Mouse (Mus musculus) midbrain, embryonic 11.5 days (tissue): ENCODE measurements around the gene Zfp426. TPM values are rescaled to one million over a fixed set of nuclear protein-coding genes. Genes with fewer than 3 reads are reported as not detected.
A peak's percentile ranks its signal among the peaks of the same experiment; 100 is the strongest.

Source experiments
- ATAC-seq: fragments of 200-750 bp; cut with Nextera tagmentation; 2 replicates; pipeline ENCODE4 v1.8.0; 2017; ENCODE audit warnings: moderate TSS enrichment, moderate library complexity; ENCODE audit not compliant: low FRiP score
- DNase-seq: peaks from one replicate; pipeline ENCODE4 v3.0.0; 2015; ENCODE audit warnings: low spot score; ENCODE audit errors: missing footprints
- H3K27ac ChIP-seq: fragments of 300-500 bp; sonication (generic); 2 replicates; pipeline ENCODE4 v1.5.1; 2014; ENCODE audit warnings: low read depth, low read length
- H3K27me3 ChIP-seq: fragments of 300-500 bp; sonication (generic); 2 replicates; pipeline ENCODE4 v1.6.1; 2014; ENCODE audit warnings: mild to moderate bottlenecking, low read length, moderate library complexity, mixed read lengths; ENCODE audit not compliant: control insufficient read depth, insufficient read depth
- H3K36me3 ChIP-seq: fragments of 300-500 bp; sonication (generic); 2 replicates; pipeline ENCODE4 v1.6.1; 2014; ENCODE audit warnings: mild to moderate bottlenecking, low read length, moderate library complexity, mixed read lengths; ENCODE audit not compliant: control insufficient read depth, insufficient read depth
- H3K4me1 ChIP-seq: fragments of 300-500 bp; sonication (generic); 2 replicates; pipeline ENCODE4 v1.6.1; 2014; ENCODE audit warnings: low read length; ENCODE audit not compliant: control insufficient read depth, insufficient read depth
- H3K4me2 ChIP-seq: fragments of 300-500 bp; sonication (generic); 2 replicates; pipeline ENCODE4 v1.6.1; 2014; ENCODE audit warnings: mild to moderate bottlenecking, moderate library complexity
- H3K4me3 ChIP-seq: fragments of 300-500 bp; sonication (generic); 2 replicates; pipeline ENCODE4 v1.5.1; 2014; ENCODE audit warnings: low read depth, low read length
- H3K9ac ChIP-seq: fragments of 300-500 bp; sonication (generic); 2 replicates; pipeline ENCODE4 v1.6.1; 2014; ENCODE audit warnings: low read length
- H3K9me3 ChIP-seq: fragments of 300-500 bp; sonication (generic); 2 replicates; pipeline ENCODE4 v1.6.1; 2016; ENCODE audit warnings: low read length; ENCODE audit not compliant: control insufficient read depth
- WGBS: fragments of 180-500 bp; shearing (Covaris S2); extraction: QIAGEN DNeasy Blood & Tissue Kit; methylation state at CpG from one replicate; pipeline ENCODE4 v1.1.7; 2014; 5-methylcytosine and 5-hydroxymethylcytosine counted together
- polyA plus RNA-seq: library from polyadenylated mRNA; unstranded; fragments of >200 nt; fragmentation: Nextera tagmentation; extraction: Ambion mirVana; gene quantifications from 2 replicates; pipeline ENCODE4 v1.2.1, GENCODE M21; 2014

Gene Zfp426
- polyA plus RNA-seq, 1 experiment from 2014 or later = 37.3 TPM

GRCm38 (mm10) chr9:20514016-20514415 lies 21.5 kb upstream of the Zfp426 start:
- 94% methylated on average over 3 of the region's 3 CpGs for WGBS

DNA sequence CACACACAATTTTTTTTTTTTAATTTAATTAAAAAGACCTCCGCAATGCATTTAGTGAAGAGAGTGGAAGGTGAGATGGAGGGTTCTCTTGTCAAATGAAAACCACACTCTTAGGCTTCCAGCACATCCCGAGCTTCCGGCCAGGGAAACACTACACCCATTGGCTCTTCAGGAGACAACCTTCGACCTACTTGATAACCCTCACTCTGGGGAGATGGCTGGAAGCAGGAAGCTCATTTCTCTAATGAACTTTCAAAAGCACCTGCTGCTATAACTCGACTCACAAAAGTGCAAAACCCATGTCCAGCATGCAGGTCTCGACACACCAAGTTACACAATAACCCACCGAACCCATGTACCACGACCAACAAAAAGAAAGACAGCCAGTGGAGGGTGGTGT lies 20.2 kb upstream of the Zfp426 start:
- Histone ChIP-seq H3K27me3 (no peaks in the 10 kb centered on the region), H3K27ac (no peak overlapping the region), H3K4me1 (no peaks in the 10 kb centered on the region), H3K4me3 (no peak overlapping the region), H3K9me3 (no peaks in the 10 kb centered on the region), H3K9ac (no peak overlapping the region), H3K4me2 (no peak overlapping the region), H3K36me3 (peaks cover 8% of the 10 kb centered on the region; the same call in 1 of the 2 replicates)
- ATAC-seq (no peak), DNase-seq (no peak)
- WGBS = 92% methylated on average over 8 of the region's 8 CpGs

More at GRCm38 (mm10) chr9:20514016-20514415, 21.5 kb upstream of the Zfp426 start:
- Histone ChIP-seq H3K4me1 (peaks cover under 1% of the 10 kb centered on the region; the same call in 1 of the 2 replicates), H3K4me2 (no peak overlapping the region), H3K27ac (no peak overlapping the region), H3K4me3 (no peak overlapping the region), H3K36me3 (peaks cover 8% of the 10 kb centered on the region; the same call in 1 of the 2 replicates), H3K9me3 (no peaks in the 10 kb centered on the region), H3K27me3 (no peaks in the 10 kb centered on the region), H3K9ac (no peak overlapping the region)
- DNase-seq = no peak
- no peak for ATAC-seq

DNA sequence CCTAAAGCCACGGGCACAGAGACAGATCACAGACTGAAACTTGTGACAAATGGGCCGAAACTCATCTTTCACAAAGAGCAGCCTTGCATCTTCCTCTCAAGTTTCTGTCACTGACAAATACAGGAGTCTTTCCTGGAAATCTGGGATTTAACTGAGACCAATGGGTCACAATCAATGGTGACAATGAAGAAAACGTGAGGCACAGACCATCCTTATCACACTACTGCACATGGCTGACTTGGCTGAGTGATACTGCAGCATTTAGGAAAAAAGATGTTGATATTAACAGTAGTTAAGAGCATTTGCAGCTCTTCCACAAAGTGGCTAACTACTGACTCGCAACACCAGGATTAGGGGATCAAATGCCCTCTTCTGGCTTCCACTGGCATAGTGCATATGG lies 19.1 kb upstream of the Zfp426 start:
- Histone ChIP-seq H3K4me1 (no peaks in the 10 kb centered on the region), H3K27me3 (no peaks in the 10 kb centered on the region), H3K9ac (no peak overlapping the region), H3K4me3 (no peak overlapping the region), H3K4me2 (no peak overlapping the region), H3K9me3 (no peaks in the 10 kb centered on the region), H3K27ac (no peak overlapping the region), H3K36me3 (peaks cover 12% of the 10 kb centered on the region)
- DNase-seq = no peak
- 94% methylated on average over 4 of the region's 4 CpGs for WGBS
- no peak for ATAC-seq

DNA sequence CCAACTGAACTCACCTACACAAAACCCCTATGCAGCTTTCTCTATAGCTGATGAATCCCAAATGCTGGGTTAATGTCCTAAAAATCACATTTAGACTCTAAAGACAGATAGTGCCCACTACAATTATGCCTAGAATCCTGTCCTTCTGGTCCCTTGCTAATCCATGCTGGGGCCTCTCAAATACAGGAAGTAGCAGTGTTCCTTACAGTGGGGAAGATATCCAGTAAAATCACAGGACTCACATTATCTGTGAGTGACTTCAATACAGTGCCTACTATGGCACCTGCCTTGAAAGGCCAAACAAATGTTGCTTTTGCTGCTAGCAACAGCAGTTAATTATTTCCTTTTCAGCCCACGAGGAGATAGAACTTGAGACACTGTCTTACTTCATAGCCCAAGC lies 17.8 kb upstream of the Zfp426 start:
- no peaks in the 10 kb centered on the region for H3K4me1 ChIP-seq
- H3K9me3 ChIP-seq = no peaks in the 10 kb centered on the region
- DNase-seq (peak; percentile 78), ATAC-seq (no peak)
- H3K4me3 ChIP-seq = no peak overlapping the region
- 82% methylated on average over 1 of the region's 1 CpGs for WGBS
- no peak overlapping the region for H3K27ac ChIP-seq
- H3K27me3 ChIP-seq = no peaks in the 10 kb centered on the region
- no peak overlapping the region for H3K4me2 ChIP-seq
- peaks cover 19% of the 10 kb centered on the region for H3K36me3 ChIP-seq
- H3K9ac ChIP-seq = no peak overlapping the region

DNA sequence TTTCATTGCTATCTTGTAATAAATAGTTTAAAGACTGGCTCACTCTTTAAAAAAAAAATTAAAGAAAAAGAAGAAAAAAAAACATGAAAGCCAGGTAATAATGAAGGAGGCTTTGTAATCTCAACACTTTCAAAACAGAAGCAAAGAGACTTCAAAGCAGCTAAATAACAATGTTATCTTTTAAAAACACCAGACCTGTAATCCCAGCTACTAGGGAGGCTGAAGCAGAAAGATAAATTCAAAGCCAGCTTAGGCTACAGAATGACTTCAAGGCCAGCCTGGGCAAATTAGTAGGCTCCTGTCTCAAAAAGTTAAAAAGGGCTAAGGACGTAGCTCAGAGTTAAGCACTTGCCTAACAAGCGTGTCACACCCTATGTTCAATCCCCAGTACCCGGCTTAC lies 17.1 kb upstream of the Zfp426 start:
- peak; percentile 53 for DNase-seq
- Histone ChIP-seq H3K27me3 (no peaks in the 10 kb centered on the region), H3K9ac (no peak overlapping the region), H3K4me2 (no peak overlapping the region), H3K4me3 (no peak overlapping the region), H3K4me1 (no peaks in the 10 kb centered on the region), H3K9me3 (no peaks in the 10 kb centered on the region), H3K27ac (no peak overlapping the region), H3K36me3 (peaks cover 22% of the 10 kb centered on the region)
- 73% methylated on average over 3 of the region's 3 CpGs for WGBS
- no peak for ATAC-seq

GRCm38 (mm10) chr9:20504801-20505200 lies 12.3 kb upstream of the Zfp426 start:
- H3K9ac ChIP-seq = no peak overlapping the region
- no peaks in the 10 kb centered on the region for H3K27me3 ChIP-seq
- peaks cover 35% of the 10 kb centered on the region for H3K36me3 ChIP-seq
- H3K4me2 ChIP-seq = no peak overlapping the region
- DNase-seq = no peak
- no peaks in the 10 kb centered on the region for H3K4me1 ChIP-seq
- H3K4me3 ChIP-seq = no peak overlapping the region
- 93% methylated on average over 5 of the region's 5 CpGs for WGBS
- H3K27ac ChIP-seq = no peak overlapping the region
- ATAC-seq = no peak
- no peaks in the 10 kb centered on the region for H3K9me3 ChIP-seq

DNA sequence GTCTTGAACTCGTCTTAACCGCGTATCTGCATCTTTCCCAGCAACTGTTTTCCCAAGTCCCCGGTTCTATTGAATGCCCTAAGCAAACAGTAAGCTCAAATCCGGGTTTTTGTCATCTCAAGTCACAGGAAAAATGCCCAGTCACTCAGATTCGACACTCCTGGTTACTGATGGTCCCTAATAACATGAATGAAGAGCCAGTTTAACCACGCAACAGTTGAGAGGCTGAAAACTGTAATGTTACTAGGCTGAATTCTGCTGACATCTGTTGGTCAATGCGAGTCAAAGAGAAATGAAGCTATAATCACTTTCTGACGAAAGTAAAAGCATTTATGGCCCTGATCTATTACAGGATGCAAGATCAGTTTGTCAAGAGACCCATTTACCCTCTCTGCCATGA lies 735 bp upstream of the Zfp426 start:
- Histone ChIP-seq H3K4me2 (peak overlapping the region; percentile 74), H3K27me3 (no peaks in the 10 kb centered on the region), H3K9ac (peak overlapping the region; percentile 93), H3K4me3 (peak overlapping the region; percentile 67), H3K36me3 (peaks cover 5% of the 10 kb centered on the region), H3K4me1 (peaks cover 8% of the 10 kb centered on the region; the same call in 1 of the 2 replicates), H3K9me3 (no peaks in the 10 kb centered on the region), H3K27ac (peak overlapping the region; percentile 82)
- ATAC-seq (no peak), DNase-seq (no peak)
- 9% methylated on average over 9 of the region's 9 CpGs for WGBS

DNA sequence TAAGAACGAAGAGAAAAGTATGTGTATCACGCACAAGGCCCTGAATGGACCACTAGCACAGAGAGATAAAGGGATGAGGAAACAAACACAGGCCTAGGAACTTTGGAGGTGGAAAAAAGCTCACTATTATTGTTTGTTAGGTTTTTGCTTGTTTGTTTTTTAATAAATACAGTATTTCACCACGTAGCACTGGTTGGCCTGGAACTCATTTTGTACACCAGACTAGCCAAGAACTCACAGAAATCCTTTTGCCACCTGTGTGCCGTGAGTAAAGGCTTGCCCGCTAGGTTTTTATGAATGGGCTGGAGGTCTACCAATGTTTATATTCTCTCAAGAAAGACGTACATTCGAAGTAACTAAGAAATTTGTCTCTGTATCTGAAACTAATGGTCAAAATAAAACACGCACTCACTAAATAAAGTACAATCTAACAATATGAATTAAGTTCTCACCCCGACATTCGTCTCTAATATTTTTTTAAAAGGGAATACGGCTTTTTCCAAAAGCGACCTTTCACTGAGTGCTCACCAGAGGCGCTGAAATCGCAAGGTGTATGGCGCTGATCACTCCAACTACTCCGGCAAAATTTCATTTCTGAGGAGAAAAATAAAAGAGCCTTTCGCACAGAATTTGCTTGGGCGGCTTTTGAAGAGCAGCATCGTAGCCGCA lies 554 bp downstream of the Zfp426 start:
- Histone ChIP-seq H3K4me1 (peaks cover 8% of the 10 kb centered on the region; the same call in 1 of the 2 replicates), H3K4me2 (peak overlapping the region; percentile 74), H3K9ac (peak overlapping the region; percentile 93), H3K36me3 (peaks cover under 1% of the 10 kb centered on the region; the same call in 1 of the 2 replicates), H3K9me3 (no peaks in the 10 kb centered on the region), H3K27ac (peak overlapping the region; percentile 82), H3K4me3 (peak overlapping the region; percentile 67), H3K27me3 (no peaks in the 10 kb centered on the region)
- DNase-seq = no peak
- no peak for ATAC-seq
- 14% methylated on average over 20 of the region's 20 CpGs for WGBS

DNA sequence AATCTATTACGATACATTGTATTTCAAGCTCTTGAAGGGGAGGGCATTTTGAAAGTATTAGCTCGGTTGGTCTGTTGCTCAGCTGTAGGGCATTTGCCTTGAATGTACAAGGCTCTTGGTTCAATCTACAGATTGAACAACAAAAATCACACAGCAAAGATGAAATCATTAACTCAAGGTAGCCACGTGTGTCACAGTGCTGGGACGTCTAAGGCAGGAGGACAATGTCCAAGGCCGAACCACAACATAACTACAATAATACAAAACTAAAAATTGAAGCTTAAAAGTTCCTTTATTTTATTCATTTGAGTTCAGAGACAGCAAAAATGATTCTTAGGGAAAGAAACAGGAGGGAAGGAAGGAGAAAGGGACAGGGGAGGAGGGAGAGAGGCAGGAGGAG lies 3.0 kb downstream of the Zfp426 start:
- Histone ChIP-seq H3K4me1 (peaks cover 8% of the 10 kb centered on the region; the same call in 1 of the 2 replicates), H3K4me2 (no peak overlapping the region), H3K36me3 (0 out of 2 replicates have a peak, but pooled peaks cover 2% of the 10 kb centered on the region), H3K27me3 (no peaks in the 10 kb centered on the region), H3K9me3 (no peaks in the 10 kb centered on the region), H3K4me3 (no peak overlapping the region), H3K27ac (no peak overlapping the region), H3K9ac (no peak overlapping the region)
- DNase-seq (no peak), ATAC-seq (no peak)
- WGBS = 86% methylated on average over 5 of the region's 5 CpGs
